Mouse (Mus musculus) common myeloid progenitor, adult 5-6 weeks (primary cell): ENCODE measurements at regions not wholly inside any gene's neighbourhood (a gene's known extent, or its start where the extent isn't known, plus 50 kb on each side); places are given as distances from the start of the nearest gene placed in this dataset.

Source experiments
- ATAC-seq: replicated peaks from 2 replicates; pipeline ENCODE4 v1.8.0; 2016; ENCODE audit warnings: low read depth, mild to moderate bottlenecking, moderate TSS enrichment, inconsistent platforms; ENCODE audit not compliant: poor library complexity, severe bottlenecking

DNA sequence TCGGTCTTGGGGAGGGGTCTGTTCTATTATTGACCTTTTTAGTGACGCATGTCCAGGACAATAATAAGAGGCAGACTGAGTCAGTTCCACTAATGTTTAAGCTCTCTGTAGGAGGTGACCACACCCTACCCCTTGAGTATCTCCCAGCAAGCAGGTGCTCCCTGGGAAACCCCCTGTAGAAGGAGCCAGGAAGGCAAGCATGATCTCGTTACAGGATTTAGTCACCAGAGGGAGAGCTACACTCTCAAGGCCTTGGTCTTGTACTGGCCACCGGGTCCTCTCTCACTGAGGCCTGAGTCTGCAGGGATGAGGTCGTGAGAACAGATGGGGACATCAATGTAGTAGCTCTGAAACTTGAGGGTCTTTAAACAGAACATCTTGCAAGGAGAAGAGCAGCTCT, 55.3 kb upstream of the Ccnd2 start:
- no peak for ATAC-seq

DNA sequence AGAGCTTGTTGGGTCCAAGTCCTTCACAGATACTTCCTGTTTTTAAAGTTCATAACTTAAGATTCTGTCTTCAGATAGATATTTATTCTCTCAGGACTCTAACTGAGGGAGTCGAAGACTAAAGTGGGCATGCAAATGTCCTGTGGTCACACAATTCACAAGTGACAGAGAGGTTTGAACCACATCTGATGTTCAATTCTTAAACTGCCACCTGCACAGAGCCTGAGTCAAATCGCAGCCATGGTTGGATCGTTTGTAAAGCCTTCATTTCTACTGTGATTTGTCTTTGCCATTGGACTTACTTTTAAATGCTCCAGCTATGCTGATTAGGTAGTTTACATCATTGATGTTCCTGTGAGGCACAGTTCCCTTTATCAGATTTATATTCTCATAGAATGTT, 61.4 kb upstream of the Ccnd2 start:
- ATAC-seq, result no peak

DNA sequence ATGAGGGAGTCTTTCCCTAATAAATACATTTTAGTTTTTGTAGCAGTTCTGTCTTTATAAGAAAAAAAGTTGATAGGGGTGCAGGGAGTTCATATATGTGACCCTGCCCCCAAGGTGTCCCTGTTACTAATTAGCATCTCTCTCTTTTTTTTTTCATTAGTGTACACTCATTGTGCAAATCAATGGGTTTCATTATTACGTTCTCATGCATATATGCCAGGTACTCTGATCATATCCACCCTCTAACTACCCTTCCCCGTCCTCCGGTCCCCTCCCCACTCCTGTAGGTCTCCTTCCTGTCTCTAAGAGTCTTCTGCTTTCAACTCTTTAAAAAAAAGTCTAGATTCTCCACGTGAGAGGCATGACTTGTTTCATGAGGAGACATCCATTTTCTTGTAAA, 63.9 kb upstream of the Ccnd2 start:
- ATAC-seq, result no peak

DNA sequence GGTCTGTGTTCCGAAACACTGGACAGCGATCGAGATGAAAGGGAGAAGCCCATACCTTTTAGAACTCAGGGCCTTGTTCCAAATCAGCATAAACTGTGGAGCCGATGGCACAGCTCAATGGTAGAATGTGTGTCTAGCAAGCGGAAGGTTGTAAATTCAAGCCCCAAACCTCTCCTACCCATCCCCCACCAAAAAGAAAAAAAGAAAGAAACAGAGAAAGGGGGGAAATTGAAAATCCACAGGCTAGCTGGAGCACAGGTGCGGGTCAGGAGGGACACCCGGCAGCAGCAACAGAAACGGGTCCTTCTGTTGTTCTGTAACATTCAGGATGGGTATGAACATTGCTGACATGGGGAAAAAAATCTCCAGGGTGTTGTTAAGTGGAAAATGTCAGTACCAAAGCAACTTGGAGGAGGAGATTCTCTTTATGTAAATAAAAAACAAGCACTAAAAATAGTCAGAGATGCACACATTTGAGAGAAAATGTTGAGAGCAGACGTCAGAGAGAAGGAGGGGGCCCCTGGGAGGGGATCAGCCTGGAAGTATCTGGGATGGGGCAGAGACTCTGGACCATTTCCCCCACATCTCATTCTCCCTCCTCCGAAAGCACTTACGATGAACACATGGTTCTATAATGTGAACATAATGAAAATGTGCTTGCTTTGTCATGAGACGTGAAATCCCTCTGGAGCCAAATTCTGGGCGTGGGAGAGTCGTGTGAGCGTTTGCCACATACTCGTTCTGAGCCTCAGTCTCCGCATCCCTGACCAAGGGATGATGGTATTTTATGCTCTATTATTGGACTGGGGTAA, 66.8 kb upstream of the Ccnd2 start:
- ATAC-seq, result no peak

DNA sequence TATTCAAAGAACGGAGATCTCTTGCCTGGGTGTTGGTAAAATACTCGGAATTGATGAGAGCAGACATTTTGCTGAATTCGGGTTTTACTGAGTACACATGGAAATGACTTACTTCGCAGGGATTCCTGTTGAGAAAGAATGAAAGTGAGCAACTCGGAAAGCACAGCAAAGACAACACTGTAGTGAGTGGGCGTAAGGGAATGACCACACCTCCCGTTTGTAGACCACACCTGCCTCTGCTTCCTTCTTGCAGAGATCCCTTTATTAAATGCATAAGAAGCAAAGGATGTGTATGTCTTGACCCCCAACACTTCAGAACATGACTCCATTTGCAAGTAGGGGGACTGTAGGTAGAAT, 67.4 kb upstream of the Ccnd2 start:
- ATAC-seq, result no peak

DNA sequence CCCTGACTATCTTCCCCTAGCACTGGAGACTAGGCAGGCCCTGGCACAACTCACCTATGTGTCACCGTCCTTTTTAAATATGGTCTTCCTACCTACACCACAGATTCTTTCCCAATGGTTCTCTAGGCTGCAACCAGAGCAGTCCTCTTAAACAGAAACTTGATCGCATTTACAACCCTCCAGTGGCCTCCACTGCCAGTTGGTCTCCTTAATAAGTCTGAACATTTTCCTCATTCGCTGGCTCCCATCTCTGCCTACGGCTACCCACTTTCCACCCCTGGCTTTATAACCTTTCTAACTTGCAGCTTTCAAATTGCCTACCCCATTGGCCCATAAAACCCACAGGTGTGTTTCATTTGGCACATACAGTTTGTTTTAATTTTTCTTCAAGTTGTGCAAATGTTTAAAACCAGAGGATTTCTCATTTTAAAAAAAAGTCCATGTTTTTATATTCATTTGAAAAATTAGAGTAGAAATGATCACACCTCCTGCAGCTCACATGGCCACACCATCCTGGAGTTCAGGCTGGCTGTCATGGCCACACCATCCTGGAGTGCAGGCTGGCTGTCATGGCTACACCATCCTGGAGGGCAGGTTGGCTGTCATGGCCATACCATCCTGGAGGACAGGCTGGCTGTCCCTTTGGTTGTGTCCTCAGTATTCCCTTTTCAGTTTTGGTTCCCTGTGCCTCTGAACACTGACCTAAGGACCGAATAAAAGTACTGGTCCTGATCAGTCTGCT, 74.4 kb upstream of the Ccnd2 start:
- no peak for ATAC-seq

DNA sequence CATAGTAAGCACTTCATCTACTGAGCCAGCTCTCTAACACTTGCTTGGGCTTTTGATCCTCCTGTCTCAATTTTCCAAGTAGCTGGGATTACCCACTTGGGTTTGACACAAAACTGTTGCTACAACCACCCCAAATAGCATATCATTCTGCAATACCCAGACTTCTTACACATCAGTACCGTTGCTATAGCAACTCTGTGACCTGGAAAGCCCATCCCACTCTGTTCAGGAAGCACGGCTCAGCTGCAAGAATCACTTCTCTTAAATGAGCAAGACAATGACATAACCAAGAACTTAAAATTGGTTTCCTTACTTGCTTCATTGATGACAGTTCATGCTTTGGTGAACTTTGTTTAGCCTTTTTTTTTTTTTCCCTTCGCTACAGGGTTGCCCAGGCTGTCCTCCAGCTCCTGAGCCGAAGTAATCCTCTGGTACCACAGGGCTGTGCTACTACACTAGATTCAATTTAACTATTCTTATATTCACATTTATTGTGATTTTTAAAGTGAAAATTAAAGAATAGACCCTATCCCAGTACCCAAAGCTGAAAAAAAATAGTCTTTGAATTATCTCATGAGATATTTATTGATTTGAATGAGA, 84.6 kb upstream of the Ccnd2 start:
- ATAC-seq, result peak; percentile 88

DNA sequence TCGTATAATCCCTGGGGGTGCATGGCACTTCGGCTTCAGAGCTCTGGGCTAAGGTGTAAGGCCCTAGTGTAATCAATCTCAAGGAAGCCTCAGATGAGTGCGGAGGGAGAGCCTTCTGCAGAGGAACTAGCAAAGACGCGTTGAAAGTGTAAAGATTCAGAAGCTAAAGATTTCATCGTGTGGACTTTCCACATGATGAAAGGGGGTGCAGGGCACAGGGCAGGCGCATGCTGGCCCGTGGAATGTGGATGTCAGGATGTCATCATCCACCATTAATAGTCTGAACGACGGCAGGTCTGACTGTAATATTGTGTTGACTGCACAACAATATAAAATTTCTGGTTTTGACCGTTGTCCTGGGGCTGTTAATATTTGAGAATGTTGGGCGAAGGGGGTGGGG, 85.2 kb upstream of the Ccnd2 start:
- no peak for ATAC-seq

DNA sequence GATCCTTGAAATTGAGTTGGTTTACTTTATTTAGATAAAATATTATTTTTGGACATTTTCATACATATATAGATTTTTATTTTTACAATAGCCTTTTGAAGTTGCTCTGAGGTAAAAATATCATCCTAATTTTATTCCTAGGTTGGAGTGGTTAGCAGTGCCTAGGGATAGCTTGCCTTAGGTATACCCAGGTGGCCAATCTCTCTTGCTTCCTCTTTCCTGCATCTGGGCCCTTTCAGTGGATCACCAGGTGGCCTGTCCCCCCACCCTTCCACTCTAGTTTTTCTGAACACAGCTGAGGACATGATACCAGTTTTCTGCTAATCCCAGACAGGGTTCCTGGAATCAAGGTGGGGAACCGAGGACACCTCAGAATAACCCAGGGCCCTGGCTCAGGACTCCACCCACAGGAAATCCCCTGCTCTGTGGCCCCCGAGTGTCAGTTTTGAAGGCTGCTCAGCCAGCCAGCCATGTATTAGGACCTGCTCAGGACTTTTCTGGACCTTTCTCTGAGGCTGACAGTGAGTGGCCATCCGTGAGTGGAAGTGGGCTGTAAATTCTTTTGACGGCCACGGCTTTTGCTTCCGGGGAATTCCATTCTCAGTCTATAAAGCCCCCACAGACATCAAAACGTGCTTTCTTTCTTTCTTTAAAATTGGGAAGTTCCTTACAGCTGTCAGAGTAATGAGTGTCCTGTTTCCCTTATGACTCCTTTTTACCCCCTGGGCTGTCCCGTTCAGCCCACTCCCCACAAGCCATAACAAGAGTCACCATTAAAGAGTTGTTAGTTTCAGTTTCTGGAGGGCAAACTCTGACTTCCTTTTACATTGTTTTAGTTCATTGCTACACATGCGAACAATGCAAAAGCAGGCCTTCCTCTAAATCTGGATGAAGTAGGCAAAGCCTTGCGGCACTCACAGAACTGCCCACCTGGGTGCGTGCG, 87.8 kb upstream of the Ccnd2 start:
- peak; percentile 46 for ATAC-seq

DNA sequence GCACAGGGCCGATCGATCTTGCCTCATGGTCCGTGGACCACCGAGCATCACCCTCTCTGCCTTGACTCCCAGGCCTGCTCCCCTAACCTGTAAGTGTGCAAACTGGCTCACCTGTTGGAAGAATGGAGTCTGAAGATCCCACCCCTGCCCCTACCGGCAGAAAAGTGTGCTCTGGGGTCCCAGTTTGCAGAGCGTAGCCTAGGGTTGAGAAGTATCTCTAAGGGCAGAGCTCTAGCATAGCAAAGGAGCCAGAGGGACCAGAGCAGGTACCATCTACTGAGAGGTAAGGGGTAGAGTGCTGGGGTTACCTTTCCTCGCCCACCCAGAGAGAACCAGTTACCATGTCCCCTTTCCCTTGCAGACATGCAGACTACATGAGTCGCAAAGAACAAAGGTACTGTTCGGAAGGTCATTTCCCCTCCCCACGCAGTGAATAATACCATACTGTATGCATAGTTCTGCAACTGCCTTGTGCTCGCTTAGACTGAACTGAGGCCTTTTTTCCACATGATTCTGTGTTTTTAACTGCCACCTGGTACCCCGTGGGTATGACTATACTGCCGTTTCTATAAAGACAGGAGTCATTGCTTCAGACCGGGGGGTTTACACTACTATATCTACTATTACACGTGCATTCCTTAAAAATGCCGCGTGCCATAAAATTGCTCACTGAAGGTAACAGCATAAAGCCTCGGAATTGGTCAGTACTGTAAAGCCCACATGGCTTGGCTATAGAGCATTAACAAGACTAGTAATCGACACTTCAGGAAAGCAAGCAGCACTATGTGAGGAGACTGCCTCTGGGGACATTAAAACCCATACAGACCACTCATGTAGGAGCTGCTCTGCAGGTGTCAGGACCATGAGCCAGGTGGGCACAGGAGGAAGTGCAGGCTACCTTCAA, 88.7 kb upstream of the Ccnd2 start:
- no peak for ATAC-seq

DNA sequence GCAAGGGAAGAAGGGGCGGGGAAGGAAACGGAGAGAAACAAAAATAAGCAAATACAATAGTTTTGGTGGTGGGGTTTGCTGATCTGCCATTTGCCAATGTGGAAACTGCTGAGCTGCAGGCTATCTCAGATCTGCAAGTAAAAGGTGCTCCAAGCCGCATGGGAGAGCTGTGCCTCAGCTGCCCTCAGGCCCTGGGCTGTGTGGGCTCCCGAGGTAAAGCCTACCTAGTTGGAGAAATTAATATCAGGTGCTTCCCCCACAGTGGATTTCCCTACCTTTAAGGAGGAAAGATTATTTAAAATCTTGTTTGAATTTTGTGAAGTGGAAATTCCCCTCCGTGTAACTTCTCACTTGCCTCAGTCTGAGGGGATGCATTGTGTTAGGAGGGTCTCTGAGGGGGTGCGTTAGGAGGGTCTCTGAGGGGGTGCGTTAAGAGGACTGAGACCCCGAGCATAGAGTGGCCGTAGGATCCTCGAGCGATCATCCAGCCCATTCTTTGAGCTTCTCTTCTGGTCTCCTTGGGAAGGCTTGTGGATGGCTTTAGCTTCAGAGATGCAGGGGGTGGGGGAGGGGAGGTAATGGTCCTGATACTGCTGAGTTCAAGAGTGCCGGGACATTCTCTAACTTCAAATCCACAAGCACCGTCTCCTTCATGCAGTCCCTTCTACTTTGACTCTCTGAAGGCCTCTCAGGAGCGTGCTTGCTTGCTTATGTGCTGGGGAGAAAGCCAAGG, 89.9 kb upstream of the Ccnd2 start:
- ATAC-seq, result no peak

DNA sequence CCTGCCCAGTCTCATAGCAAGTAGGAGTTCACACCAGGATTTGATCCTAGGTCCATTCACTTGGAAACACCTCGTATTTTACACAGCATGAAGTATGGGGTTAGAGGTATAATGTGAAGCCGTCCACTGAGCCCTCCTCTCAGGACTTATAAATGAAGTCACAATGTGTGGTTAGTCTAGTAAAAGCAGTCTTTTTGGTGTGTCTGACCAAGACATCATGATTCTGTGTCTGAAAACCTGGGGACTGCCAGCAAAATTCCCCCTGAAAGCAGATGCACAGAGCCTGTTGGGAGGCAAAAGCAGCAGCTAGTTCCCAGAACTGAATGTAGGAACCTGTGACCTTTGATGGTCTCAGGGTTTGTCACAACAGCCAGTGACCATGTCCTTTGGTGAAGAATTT, 91.0 kb upstream of the Ccnd2 start:
- no peak for ATAC-seq

DNA sequence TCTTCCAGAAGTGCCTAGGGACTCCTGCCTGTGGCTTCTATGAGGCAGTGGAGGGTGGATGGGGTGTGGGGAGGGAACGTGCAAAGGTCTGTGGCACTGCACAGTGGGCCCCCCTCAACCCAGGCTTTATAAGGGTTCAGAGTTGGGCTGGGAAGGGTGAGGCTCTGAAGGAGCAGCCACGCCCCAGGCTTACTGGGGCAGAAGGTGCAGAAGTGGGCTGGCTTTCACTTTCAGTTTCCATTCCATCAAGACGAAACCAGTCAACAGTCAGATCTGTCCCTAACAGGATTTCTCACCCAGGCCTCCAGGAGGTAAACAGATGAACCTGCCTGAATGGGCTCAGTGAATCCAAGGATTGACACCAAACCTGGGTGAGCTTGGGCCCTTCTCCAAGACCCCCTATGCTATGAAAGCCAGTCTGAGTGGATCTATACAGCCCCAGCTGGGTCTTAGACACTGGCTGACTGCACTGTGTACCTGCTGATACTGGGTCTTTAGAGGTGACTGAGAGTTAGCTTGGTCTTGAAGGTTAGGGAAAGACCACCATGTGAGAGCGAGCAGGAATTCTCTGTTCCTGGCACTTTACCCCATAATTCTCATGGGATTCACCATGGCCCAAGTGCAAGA, 93.9 kb upstream of the Ccnd2 start:
- peak; percentile 93 for ATAC-seq

DNA sequence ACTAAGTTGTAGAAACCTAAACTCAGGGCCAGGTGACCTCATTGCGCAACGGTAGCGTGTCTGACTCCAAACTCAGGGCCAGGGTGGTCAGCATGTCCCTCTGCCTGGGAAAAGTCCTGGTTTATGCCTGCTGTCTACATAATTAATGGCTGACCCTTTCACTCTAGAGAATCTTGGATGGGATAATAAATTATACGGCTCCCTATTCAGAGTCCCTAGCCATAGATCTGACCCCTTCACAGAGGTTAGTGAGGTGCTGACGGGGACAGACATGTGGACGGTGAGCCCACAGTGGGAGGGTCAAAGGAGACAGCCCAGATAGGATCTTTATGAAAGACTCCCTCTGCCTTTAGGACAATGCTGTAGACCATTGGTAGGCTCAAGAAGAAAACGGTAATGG, 94.7 kb upstream of the Ccnd2 start:
- no peak for ATAC-seq

DNA sequence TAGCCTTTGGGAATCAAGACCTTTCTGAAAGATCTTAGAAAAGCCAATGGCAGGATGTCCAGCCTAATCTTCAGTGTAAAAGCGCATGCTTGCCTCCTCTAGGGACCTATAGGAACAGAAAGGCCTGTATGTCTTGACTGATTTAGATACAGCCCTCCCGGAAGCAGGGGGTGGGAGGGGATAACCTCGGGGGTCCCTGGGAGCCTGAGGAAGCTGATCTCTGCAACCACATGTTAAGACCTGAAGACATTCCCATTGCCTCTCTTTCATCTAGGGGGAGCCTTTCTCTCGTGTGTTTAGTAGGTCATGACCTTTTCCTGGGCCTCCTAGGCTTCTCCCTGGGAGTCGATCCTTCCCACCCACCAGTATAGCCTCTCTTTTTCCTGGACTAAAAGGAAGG, 95.3 kb upstream of the Ccnd2 start:
- no peak for ATAC-seq

DNA sequence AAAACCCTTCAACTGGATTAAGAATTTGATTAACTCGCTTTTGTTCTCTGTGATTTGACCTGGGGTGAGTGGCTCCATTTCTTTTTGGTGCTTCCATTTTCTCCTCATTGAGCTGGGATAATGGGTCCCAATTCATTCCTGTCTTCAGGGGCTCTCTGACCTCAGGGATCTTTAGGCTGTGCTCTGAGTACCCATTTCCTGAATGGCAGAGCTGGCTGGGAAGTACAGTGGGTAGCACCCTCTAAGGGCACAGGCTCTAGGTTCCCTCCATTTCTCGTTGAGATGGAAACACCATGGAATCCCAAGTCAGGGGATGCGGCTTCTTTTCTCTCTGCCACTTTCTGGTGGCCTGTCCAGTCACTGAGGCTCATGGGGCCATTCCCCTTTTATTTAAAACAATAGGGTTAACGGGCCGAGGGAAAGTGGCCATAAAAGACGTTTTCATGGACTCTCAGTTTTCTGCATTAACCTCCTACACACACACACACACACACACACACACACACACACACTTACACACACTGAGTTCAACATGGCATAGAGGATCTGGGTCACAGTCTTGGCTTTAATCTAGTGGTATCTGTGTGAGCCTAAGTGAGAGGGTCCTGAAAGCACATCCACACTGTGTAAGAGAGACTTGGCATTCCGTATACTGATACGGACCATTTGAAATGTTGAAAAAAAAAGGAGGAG, 98.3 kb upstream of the Ccnd2 start:
- ATAC-seq, result no peak

DNA sequence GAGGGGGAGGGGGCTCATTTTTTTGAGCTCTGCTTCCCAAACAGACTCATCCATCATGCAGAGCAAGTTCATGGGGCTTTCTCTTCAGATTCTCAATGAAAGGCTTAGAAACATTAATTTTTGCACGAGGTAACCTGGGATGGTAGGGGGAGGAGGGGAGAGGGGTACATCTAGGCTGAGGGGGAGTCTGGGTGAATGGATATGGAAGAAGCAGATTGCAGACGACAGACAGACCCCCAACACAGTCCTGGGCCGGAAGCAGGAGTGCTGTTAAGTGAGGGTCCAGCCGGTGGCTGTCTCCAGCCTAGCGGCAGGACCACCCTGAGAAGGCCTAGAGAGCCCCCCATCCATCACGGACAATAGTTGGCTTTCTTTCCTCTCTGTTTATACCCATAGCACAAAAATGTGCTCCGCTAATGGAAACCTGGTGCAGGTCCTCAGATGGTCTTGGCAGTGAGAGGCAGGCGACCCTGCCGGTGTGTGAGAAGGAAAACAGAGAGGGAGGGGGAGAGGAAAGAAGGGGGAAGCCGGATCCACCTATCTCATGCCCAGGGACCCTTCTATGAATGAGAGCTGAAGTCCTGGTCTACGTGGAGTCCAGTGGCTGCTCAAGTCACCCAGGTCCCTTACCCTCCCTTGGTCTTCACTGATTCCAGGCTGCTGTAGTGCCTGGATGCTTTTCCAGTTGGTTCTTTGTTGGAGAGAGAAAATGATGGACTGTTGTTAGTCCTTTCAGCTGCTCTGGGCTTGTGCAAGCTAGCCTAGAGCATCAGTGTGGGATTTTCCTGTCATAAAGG, 99.1 kb upstream of the Ccnd2 start:
- ATAC-seq, result no peak
